Mouse (Mus musculus) limb, embryonic 12.5 days (tissue): ENCODE data around the gene Osbpl8. TPM values are rescaled to one million over a fixed set of nuclear protein-coding genes. Genes with fewer than 3 reads are reported as not detected.

ENCODE experiments used
- ATAC-seq: fragments of 200-750 bp; cut with Nextera tagmentation; 2 replicates; pipeline ENCODE4 v1.8.0; 2017; ENCODE audit warnings: low read depth, moderate TSS enrichment; ENCODE audit not compliant: insufficient number of reproducible peaks, insufficient read depth, low FRiP score, low TSS enrichment
- H3K27ac ChIP-seq: fragments of 300-500 bp; sonication (generic); 2 replicates; pipeline ENCODE4 v1.5.1; 2016; ENCODE audit warnings: mild to moderate bottlenecking, moderate library complexity
- H3K27me3 ChIP-seq: fragments of 300-500 bp; sonication (generic); 2 replicates; pipeline ENCODE4 v1.6.1; 2016; ENCODE audit warnings: mild to moderate bottlenecking, moderate library complexity
- H3K36me3 ChIP-seq: fragments of 300-500 bp; sonication (generic); 2 replicates; pipeline ENCODE4 v1.6.1; 2016; ENCODE audit warnings: mild to moderate bottlenecking, moderate library complexity
- H3K4me1 ChIP-seq: fragments of 300-500 bp; sonication (generic); replicated peaks from 2 replicates; pipeline ENCODE4 v1.6.1; 2016
- H3K4me2 ChIP-seq: fragments of 300-500 bp; sonication (generic); 2 replicates; pipeline ENCODE4 v1.6.1; 2016; ENCODE audit warnings: mild to moderate bottlenecking, moderate library complexity
- H3K4me3 ChIP-seq: fragments of 300-500 bp; sonication (generic); replicated peaks from 2 replicates; pipeline ENCODE4 v1.5.1; 2016; ENCODE audit warnings: mild to moderate bottlenecking
- H3K9ac ChIP-seq: fragments of 300-500 bp; sonication (generic); replicated peaks from 2 replicates; pipeline ENCODE4 v1.6.1; 2016; ENCODE audit warnings: mild to moderate bottlenecking, moderate library complexity
- H3K9me3 ChIP-seq: fragments of 300-500 bp; sonication (generic); 2 replicates; pipeline ENCODE4 v1.6.1; 2016; ENCODE audit warnings: mild to moderate bottlenecking, moderate library complexity
- WGBS: fragments of 180-500 bp; shearing (Covaris S2); methylation state at CpG from one replicate; pipeline ENCODE4 v1.1.7; 2016; 5-methylcytosine and 5-hydroxymethylcytosine counted together
- polyA plus RNA-seq: library from polyadenylated mRNA; unstranded; fragments of >200 nt; fragmentation: Nextera tagmentation; extraction: Ambion mirVana; gene quantifications from 2 replicates; pipeline ENCODE4 v1.2.1, GENCODE M21; 2016

Osbpl8 gene
- polyA plus RNA-seq, 1 experiment from 2014 or later: 14.2 TPM

DNA sequence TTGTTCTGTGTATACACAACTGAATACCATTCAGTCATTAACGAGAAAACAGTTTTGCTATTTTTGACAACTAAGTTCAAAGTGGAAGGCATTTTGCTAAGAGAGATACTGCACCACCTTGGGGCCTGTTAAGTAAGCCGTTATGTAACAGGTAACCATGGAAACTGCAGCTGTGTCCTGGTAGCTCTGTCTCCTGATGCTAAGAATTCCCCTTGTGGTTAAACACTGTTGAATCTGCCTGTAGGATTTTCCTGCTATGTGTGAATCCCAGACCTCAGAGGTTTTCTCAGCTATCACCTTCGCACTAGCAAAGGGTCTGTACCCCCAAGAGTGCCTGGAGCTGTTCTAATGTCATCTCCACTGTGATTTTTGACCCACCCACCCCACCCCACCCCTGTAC is 153.5 kb downstream of the Osbpl8 start:
- H3K4me1 ChIP-seq: no peaks in the 10 kb centered on the region; the same call in none of the 2 replicates
- 69% methylated on average over 3 of the region's 3 CpGs for WGBS
- no peak overlapping the region for H3K4me2 ChIP-seq
- H3K9me3 ChIP-seq: no peaks in the 10 kb centered on the region
- no peak overlapping the region for H3K27ac ChIP-seq
- H3K36me3 ChIP-seq: no peaks in the 10 kb centered on the region
- ATAC-seq: no peak
- no peak overlapping the region for H3K9ac ChIP-seq
- no peaks in the 10 kb centered on the region for H3K27me3 ChIP-seq
- no peak overlapping the region for H3K4me3 ChIP-seq

GRCm38 (mm10) chr10:111318805-111319500 is 154.4 kb downstream of the Osbpl8 start:
- H3K4me1 ChIP-seq: no peaks in the 10 kb centered on the region; the same call in none of the 2 replicates
- H3K4me2 ChIP-seq: no peak overlapping the region
- no peaks in the 10 kb centered on the region for H3K36me3 ChIP-seq
- no peaks in the 10 kb centered on the region for H3K27me3 ChIP-seq
- no peak for ATAC-seq
- H3K4me3 ChIP-seq: no peak overlapping the region
- no peak overlapping the region for H3K9ac ChIP-seq
- no peak overlapping the region for H3K27ac ChIP-seq
- WGBS: 82% methylated on average over 9 of the region's 9 CpGs
- H3K9me3 ChIP-seq: no peaks in the 10 kb centered on the region

- Histone ChIP-seq H3K9ac (no peak overlapping the region), H3K27ac (no peak overlapping the region), H3K4me1 (no peaks in the 10 kb centered on the region)
Measured at GRCm38 (mm10) chr10:111320579-111320978, 156.0 kb downstream of the Osbpl8 start.

GRCm38 (mm10) chr10:111327957-111328356 is 163.4 kb downstream of the Osbpl8 start:
- H3K9ac ChIP-seq: no peak overlapping the region

More at GRCm38 (mm10) chr10:111320579-111320978, 156.0 kb downstream of the Osbpl8 start:
- no peaks in the 10 kb centered on the region for H3K36me3 ChIP-seq
- no peak overlapping the region for H3K4me3 ChIP-seq
- no peak overlapping the region for H3K4me2 ChIP-seq
- no peak for ATAC-seq
- H3K27me3 ChIP-seq: no peaks in the 10 kb centered on the region; the same call in 1 of the 2 replicates
- no peaks in the 10 kb centered on the region for H3K9me3 ChIP-seq

DNA sequence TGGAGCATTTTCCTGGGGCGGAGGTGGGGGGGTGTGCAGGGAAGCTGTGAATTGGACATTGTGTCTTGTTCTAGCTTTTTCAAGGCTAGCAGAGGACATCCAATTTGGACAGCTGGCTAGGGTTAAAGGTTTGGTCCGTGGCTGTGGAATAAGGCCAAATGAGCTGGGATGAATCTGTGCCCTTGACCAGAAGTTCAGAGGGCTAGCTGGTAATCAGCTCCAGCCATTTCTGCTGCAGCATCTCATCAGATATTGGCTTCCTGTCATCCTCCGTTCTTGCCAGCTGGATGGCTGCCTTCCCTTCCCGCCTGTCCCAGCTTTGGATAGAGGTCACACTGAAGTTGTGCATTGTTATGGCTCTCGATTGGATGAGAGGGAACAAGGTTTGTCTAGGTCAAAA is 164.8 kb downstream of the Osbpl8 start:
- H3K27ac ChIP-seq: no peak overlapping the region
- H3K4me1 ChIP-seq: no peaks in the 10 kb centered on the region
- H3K27me3 ChIP-seq: no peaks in the 10 kb centered on the region; the same call in 1 of the 2 replicates
- 88% methylated on average over 5 of the region's 5 CpGs for WGBS
- no peak overlapping the region for H3K4me2 ChIP-seq
- H3K4me3 ChIP-seq: no peak overlapping the region
- ATAC-seq: no peak
- H3K36me3 ChIP-seq: no peaks in the 10 kb centered on the region
- H3K9me3 ChIP-seq: no peaks in the 10 kb centered on the region
- no peak overlapping the region for H3K9ac ChIP-seq

More at GRCm38 (mm10) chr10:111327957-111328356, 163.4 kb downstream of the Osbpl8 start:
- 79% methylated on average over 4 of the region's 4 CpGs for WGBS
- no peak overlapping the region for H3K27ac ChIP-seq
- H3K4me1 ChIP-seq: no peaks in the 10 kb centered on the region
- no peak overlapping the region for H3K4me2 ChIP-seq
- H3K4me3 ChIP-seq: no peak overlapping the region
- H3K36me3 ChIP-seq: no peaks in the 10 kb centered on the region
- H3K9me3 ChIP-seq: no peaks in the 10 kb centered on the region
- no peaks in the 10 kb centered on the region; the same call in 1 of the 2 replicates for H3K27me3 ChIP-seq
- ATAC-seq: no peak

- no peak for ATAC-seq
- H3K9me3 ChIP-seq: no peaks in the 10 kb centered on the region
- H3K27ac ChIP-seq: no peak overlapping the region
- no peak overlapping the region for H3K4me2 ChIP-seq
- H3K36me3 ChIP-seq: no peaks in the 10 kb centered on the region
- H3K9ac ChIP-seq: no peak overlapping the region
- no peak overlapping the region for H3K4me3 ChIP-seq
- 94% methylated on average over 2 of the region's 2 CpGs for WGBS
- peaks cover 6% of the 10 kb centered on the region for H3K4me1 ChIP-seq
- no peaks in the 10 kb centered on the region for H3K27me3 ChIP-seq
Measured at GRCm38 (mm10) chr10:111334902-111335301, 170.3 kb downstream of the Osbpl8 start.

DNA sequence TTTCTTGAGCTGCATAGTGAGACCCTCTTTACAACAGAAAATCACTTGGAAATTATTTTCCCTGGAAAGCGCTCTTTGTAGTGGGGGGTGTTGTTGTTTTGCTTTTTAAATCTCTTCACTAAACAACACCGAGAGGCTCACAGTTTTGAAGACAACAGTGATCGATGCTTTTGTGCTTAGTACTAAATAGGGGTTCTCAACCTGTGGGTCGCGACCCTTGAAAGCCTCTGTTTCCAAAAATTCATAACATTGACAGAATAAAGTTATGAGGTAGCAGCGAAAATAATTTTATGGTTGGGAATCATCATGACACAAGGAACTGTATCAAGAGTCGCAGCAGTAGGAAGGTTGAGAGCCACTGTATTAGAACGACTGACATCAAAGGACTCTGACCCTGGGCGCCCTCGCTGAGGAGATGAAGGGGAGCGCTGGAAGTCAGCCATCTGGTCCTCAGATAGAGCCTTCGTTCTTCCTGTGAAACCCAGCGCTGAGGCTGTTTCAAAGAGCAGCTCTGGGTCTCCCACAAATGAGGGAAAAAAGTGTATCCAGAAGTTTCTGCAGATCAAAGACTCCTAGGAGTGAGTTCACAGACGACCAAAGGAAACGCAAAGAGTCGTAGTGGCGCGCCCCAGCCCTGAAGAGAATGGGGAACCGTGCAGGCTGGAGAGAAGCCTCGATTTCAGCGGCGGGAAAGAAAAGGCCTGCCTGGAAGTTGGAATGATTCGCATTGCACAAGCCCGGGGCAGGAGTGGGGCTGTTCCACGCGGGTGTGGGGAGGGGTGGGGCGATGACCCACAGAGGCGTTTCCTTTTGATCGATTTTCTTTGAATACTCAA is 171.2 kb downstream of the Osbpl8 start:
- Histone ChIP-seq H3K4me3 (peak overlapping the region; percentile 22), H3K9me3 (no peaks in the 10 kb centered on the region), H3K4me2 (peak overlapping the region; percentile 57), H3K27ac (no peak overlapping the region), H3K36me3 (no peaks in the 10 kb centered on the region), H3K27me3 (no peaks in the 10 kb centered on the region), H3K9ac (peak overlapping the region; percentile 42; the same call in 1 of the 2 replicates), H3K4me1 (peaks cover 6% of the 10 kb centered on the region)
- WGBS: 16% methylated on average over 29 of the region's 29 CpGs
- ATAC-seq: 0 out of 2 replicates have a peak, but pooled peaks have one; percentile 72

- no peaks in the 10 kb centered on the region for H3K9me3 ChIP-seq
- H3K4me2 ChIP-seq: peak overlapping the region; percentile 57
- ATAC-seq: no peak
- no peak overlapping the region for H3K27ac ChIP-seq
- peaks cover 6% of the 10 kb centered on the region for H3K4me1 ChIP-seq
- H3K36me3 ChIP-seq: no peaks in the 10 kb centered on the region
- H3K9ac ChIP-seq: peak overlapping the region; percentile 42; the same call in 1 of the 2 replicates
- H3K27me3 ChIP-seq: no peaks in the 10 kb centered on the region
- 7% methylated on average over 10 of the region's 10 CpGs for WGBS
- peak overlapping the region; percentile 22 for H3K4me3 ChIP-seq
Measured at GRCm38 (mm10) chr10:111336353-111336713, 171.8 kb downstream of the Osbpl8 start.

DNA sequence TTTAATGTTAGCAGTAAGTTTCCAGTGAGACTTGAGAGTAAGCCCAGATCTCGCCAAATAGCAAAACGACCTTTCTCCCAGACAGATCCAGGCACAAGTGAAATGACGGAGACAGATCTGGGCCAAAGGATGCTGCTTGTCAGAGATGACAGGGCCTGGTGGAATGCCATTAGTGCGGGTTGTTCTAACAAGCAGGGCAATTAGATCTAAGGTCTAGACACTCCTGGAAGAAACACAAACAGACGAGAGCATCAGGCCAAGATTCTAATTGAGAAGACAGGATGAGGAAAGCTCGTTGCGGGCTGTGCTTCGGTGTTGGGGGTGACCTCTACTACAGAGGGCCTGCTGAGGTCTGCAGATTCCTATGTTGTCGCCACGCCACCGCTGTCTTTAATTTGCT is 174.7 kb downstream of the Osbpl8 start:
- Histone ChIP-seq H3K4me2 (no peak overlapping the region), H3K9ac (no peak overlapping the region), H3K4me1 (peaks cover 6% of the 10 kb centered on the region), H3K27me3 (no peaks in the 10 kb centered on the region), H3K36me3 (no peaks in the 10 kb centered on the region), H3K9me3 (no peaks in the 10 kb centered on the region), H3K27ac (no peak overlapping the region), H3K4me3 (no peak overlapping the region)
- ATAC-seq: no peak
- 60% methylated on average over 11 of the region's 11 CpGs for WGBS

DNA sequence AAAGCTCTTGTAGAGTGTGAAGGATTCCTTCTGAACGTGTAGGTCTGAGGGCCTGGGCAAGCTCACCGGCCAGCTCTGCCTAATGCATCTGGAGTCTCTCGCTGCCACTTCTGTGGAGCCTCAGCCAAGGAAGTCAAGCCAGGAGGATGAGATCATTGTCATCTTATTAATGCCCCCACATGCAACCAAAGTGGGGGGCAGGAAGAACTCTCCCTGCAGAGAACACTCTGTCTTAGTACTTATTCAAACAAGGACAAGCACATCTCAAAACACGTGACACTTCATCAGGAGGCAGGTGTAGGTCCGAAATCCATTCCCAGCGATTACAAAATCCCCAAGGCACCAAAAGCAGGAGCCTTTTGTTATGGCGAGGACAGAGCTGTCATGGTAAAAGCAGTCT is 177.2 kb downstream of the Osbpl8 start:
- Histone ChIP-seq H3K9ac (no peak overlapping the region), H3K4me2 (no peak overlapping the region), H3K27me3 (no peaks in the 10 kb centered on the region), H3K4me3 (no peak overlapping the region), H3K4me1 (no peaks in the 10 kb centered on the region), H3K27ac (no peak overlapping the region), H3K36me3 (no peaks in the 10 kb centered on the region), H3K9me3 (no peaks in the 10 kb centered on the region)
- ATAC-seq: no peak
- WGBS: 91% methylated on average over 7 of the region's 7 CpGs

- no peak overlapping the region for H3K27ac ChIP-seq
- H3K4me2 ChIP-seq: no peak overlapping the region
- H3K36me3 ChIP-seq: no peaks in the 10 kb centered on the region
- H3K9ac ChIP-seq: no peak overlapping the region
- no peaks in the 10 kb centered on the region for H3K9me3 ChIP-seq
- no peaks in the 10 kb centered on the region for H3K4me1 ChIP-seq
- ATAC-seq: no peak
- 87% methylated on average over 5 of the region's 5 CpGs for WGBS
- H3K27me3 ChIP-seq: no peaks in the 10 kb centered on the region
- no peak overlapping the region for H3K4me3 ChIP-seq
Measured at GRCm38 (mm10) chr10:111343555-111343954, 179.0 kb downstream of the Osbpl8 start.
